Mouse (Mus musculus): ENCODE data around the gene Gm21828. TPM values are rescaled to one million over a fixed set of nuclear protein-coding genes. Genes with fewer than 3 reads are reported as not detected.

The Gm21828 gene
- not detected for polyA plus RNA-seq (2014; fragmentation: Illumina TruSeq; extraction: RNeasy Lipid Tissue Mini Kit (QIAGEN cat#74804); ENCODE audit: low read depth, low replicate concordance)

DNA sequence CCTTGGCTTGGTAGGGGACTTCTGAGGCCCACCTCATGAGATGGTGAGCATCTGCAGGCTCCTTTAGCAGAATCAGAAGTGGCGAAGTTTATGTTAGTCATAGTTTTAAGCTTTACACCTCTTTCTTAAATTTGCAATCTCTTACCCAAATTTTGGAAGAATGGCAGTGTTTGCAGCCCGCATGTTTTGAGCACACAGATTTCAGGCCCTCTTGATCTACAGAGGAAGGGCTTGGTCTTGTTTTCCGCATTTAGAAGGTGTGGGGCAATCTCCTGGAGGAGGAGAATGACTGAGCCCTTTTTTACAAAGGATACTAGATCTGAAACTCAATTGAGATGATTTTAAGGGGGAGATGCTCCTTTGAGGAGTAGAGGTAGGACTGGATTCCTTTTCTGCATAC, at the start of gene Gm21828:
Gene Gm21828, minus strand, starts transcription at position 101 of the 400 bp plus-strand sequence.

DNA sequence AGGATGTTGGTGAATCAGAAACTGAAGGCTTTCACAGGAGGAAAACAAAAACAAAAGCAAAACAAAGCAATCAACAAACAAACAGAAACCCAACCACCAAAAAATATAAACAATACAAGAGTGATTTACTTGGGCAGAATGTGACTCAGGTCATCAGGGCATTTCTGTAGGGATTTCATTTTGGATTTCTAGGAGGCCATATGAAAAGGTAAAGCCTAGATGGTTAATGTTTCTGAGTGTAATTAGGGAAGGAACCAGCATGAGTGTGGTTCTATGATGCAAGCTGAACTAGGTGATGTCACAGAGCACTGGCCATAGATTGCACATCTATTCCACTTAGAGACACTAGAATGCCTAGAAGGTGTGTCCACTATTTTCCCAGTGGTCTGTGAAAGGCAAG, 28.4 kb upstream of the Gm21828 start, which contains the start of the genes Gm21440 and Gm21454:
Gene Gm21440, plus strand, starts transcription at position 301 of the 400 bp plus-strand sequence.
Gene Gm21454, plus strand, starts transcription at position 352 of the 400 bp plus-strand sequence.

Other genes with a start within 250 kb of the Gm21828 start
- gene Gm20807, start 181.0 kb downstream of the Gm21828 start, polyA plus RNA-seq (2014; fragmentation: Illumina TruSeq; extraction: RNeasy Lipid Tissue Mini Kit (QIAGEN cat#74804); ENCODE audit: low read depth, low replicate concordance) = not detected
- gene Gm21891, start 90.4 kb downstream of the Gm21828 start, polyA plus RNA-seq (2014; fragmentation: Illumina TruSeq; extraction: RNeasy Lipid Tissue Mini Kit (QIAGEN cat#74804); ENCODE audit: low read depth, low replicate concordance) = not detected
- not detected for gene Gm21425, start 62.0 kb downstream of the Gm21828 start, polyA plus RNA-seq (2014; fragmentation: Illumina TruSeq; extraction: RNeasy Lipid Tissue Mini Kit (QIAGEN cat#74804); ENCODE audit: low read depth, low replicate concordance)
- not detected for gene Gm21440, start 28.5 kb upstream of the Gm21828 start, polyA plus RNA-seq (2014; fragmentation: Illumina TruSeq; extraction: RNeasy Lipid Tissue Mini Kit (QIAGEN cat#74804); ENCODE audit: low read depth, low replicate concordance)
- gene Gm21454, start 28.5 kb upstream of the Gm21828 start, polyA plus RNA-seq (2014; fragmentation: Illumina TruSeq; extraction: RNeasy Lipid Tissue Mini Kit (QIAGEN cat#74804); ENCODE audit: low read depth, low replicate concordance) = not detected
- gene Gm21725, start 125.1 kb upstream of the Gm21828 start, polyA plus RNA-seq (2014; fragmentation: Illumina TruSeq; extraction: RNeasy Lipid Tissue Mini Kit (QIAGEN cat#74804); ENCODE audit: low read depth, low replicate concordance) = not detected
- gene Gm21866, start 241.7 kb upstream of the Gm21828 start, polyA plus RNA-seq (2014; fragmentation: Illumina TruSeq; extraction: RNeasy Lipid Tissue Mini Kit (QIAGEN cat#74804); ENCODE audit: low read depth, low replicate concordance) = not detected

Measured in kidney, adult 10 weeks (tissue).